Mouse (Mus musculus) left cerebral cortex, adult 18-20 months (tissue): ENCODE measurements around the gene Adamtsl1. TPM values are rescaled to one million over a fixed set of nuclear protein-coding genes. Genes with fewer than 3 reads are reported as not detected.

Source experiments
- DNase-seq, 2 experiments: peaks; one replicate each; pipeline ENCODE4 v3.0.0; 2021 to 2022; ENCODE audit warnings: low spot score in 2 of 2, mixed read lengths in 1 of 2
- total RNA-seq, 2 experiments: library from RNA; stranded (reverse); gene quantifications; 2 replicates each; pipeline ENCODE4 v1.2.3; 2021

Adamtsl1 gene
- total RNA-seq, 2 experiments from 2014 or later: 3.4 to 3.6 TPM

DNA sequence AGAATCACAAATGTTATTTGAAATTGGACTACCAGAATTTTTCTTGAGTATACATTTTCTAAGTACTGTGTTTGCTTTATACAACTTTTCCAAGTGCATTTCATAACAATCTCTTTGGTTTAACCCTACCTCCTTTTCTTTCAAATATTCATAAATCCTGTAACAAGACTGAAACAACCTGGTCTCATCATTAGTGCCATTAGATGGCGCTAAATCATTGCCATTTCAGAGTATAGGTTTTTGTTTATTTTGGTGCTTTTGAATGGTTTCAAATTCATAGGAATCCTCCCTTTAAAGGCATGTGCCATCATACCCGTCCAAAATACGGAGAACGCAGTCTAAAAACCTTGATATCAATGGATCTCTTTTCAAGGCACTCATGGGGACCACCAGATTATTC, 270.5 kb downstream of the Adamtsl1 start:
- DNase-seq: no peak

DNA sequence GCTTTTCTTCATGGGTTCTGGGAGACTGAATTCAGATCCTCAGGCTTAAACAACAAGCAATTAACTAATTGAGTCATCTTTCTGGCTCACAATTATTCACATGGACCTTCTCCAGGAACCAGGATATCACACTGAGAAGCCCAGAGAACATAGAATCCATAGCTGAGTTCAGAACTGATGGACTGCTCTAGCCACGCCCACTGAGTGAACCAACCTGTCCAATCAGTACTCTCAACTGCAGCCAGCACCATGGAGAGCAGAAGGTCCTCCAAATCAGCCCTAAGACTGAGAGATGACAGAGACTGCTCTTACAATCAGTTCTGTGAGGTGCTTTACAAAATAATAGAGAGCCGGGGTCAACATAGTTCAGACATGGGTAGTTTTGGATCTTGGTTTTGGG, 276.3 kb downstream of the Adamtsl1 start:
- DNase-seq: no peak

DNA sequence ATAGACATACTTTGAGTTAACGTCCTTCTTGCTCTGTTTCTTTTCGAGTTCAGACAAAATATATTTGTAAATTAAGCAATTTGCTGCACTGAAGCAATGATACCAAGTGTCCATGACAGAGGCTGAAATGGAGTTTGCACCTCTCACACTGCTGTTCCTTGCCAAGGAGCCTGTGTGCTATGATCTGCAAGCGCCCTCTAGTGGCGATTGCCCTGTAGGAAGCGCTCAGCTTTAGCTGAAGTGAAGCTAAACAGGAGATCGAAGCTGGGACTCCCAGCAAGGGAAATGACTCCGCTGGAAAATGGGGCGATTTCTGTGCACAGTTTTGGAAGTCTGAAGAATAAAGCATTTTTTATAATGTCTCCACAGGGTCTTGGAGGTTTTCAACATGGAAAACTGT, 287.8 kb downstream of the Adamtsl1 start:
- DNase-seq: peak; percentile 79 to 81

DNA sequence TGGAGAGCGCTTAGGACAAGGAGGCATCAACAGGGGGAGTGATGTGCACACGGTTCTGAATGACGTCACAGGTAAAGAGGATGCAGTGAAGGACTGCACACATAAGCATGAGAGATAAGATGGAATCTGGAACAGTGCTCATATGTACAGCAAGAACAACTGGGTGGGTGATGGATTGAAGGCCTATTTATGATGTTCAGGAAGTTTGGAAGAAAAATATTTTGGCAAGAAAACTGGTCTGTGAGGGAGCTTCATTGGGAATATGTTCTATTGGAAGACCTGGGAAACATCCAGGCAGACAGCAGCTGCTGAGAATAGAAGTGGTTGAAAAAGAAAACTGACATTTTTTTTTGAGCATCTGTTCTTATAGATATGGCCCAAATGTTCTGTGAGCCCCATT, 300.4 kb downstream of the Adamtsl1 start:
- peak; percentile 15 to 17 for DNase-seq

DNA sequence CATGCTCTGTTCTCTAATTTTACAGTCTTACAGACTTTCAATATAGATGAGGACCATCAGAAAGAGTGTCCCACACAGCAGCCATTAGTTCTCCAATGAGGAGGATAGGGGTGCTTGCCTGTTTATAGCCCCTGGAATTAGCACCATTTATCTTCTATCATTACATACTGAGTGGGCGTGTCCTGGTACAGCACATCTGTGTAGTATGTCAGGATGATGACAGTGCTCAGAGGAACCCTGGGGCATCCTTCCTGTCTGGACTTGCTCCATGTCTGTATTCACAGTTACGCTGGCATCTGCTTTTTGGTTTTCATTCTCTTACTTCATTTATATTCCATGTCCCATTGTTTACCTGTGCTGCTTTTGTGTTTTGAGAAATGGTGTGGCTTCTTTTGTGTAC, 304.5 kb downstream of the Adamtsl1 start:
- no peak for DNase-seq

DNA sequence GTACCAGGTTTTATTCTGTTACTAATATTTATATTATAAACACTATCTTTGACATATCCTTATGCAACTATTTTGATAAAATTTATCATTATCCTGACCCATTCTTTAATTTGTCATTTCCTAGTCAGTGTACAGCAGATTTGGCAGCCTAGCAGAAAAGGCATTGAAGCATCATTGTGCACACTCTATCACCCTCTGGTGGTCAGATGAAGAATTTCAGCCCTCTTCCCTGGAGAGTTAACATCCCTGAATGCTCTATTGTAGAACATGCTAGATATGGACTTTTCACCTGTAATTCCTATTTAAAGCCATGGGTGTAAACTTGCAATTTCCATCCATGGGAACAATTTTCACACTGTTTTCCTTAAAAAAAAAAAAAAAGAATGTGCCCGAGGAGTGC, 305.2 kb downstream of the Adamtsl1 start:
- peak; percentile 58 to 72 for DNase-seq

DNA sequence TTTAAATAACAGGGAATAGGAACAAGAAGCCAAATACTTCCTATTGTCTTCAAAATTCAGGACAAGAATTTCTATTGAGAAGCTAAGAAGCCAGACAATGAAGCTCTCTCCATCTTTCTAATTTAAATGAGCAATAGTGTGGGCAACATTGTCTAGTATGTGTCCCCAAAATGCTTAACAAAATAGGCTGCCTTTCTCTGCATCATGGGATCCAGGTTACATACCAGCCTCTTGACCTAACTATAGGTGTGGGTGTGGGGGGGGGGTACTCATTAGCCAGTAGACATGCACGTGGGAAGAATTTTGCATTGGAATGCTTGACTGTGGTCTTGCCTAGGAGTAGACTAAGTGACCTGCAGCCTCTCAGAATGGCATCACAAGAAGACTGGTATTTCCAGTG, 305.9 kb downstream of the Adamtsl1 start:
- no peak for DNase-seq

DNA sequence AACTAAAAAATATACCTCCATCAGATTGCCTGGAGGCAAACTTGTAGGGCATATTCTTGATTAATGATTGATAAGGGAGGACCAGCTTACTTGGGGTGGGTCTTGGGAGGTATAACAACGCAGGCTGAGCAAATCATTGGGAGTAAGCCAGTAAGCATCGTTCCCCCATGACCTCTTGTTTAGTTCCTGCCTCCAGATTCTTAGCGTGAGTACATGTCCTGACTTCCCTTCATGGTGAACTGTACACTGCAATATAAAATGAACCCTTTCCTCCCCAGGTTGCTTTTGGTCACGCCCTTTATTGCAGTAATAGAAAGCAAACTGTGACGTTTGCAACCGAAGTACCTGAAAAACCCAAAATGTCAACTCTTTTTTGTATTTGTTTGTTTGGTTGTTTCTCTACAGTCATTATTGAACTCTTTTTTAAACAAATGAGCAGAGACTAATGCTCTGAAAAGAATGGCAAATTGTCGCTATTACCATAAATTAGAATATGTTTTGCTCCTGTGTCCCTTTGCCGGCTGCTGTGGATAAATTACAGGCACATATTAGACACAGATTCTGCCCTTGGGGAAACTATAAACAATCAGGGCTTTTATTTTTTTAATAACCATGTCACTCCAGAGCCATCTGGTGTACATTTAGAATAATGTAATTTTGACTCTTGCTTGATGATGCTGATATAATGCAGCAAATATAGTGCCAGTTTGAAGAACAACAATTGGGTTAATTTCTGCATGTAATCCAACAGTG, 310.2 kb downstream of the Adamtsl1 start:
- DNase-seq: no peak

DNA sequence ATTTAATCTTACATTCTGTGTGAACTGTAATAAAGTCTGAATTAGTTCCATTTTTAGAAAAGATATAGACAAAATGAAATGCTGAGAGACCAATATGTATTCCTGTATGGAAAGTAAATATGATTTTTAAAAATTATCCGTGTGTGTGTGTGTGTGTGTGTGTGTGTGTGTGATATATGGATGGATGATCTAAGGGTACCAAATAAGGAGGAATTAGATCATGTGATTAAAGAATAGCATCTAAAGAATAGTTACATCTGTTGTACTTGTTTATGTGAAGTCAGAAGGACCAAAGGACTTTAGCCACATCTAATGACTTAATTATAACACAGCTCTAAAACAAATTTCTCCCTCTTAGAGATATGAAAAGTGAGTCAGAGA, 310.7 kb downstream of the Adamtsl1 start:
- no peak for DNase-seq

DNA sequence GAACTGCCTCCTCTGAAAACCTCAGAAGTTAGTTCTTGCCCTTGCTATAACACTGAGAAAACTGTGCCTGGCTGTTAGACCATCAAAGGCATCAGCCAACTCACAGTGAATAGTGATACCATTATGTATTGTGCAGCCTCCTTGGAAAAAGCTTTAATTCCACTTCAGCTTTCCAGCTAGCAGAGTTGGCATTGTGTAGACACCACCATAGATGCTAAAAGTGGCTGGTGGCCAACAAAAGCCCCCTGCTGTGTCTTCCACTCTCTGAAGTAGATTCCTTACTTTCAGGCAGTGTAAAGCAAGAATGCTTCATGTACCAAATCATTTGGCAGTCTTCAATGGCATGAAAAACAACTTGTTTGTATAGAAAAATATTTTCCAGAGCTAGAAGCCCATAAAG, 323.1 kb downstream of the Adamtsl1 start:
- no peak for DNase-seq

DNA sequence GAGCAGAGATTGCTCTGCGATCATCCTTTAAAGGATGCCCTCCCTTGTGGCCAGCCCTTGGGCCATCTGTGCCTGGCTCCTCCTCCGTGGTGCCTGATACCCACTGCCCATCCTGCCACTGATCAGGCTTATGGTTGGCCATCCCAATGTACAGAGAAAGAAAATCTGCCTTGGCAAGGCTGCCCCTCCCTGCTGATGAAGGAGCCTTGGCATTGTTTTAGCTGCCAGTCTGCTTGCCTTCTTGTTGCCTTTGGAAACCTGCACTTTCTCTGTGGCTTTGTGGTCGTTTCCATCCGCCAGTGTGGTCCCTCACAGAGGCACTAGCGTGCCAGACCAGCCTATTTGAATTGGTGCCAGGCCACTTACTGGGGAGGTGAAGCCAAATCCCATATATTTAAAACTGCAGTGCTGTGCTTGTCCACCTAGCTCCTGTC, 323.6 kb downstream of the Adamtsl1 start:
- DNase-seq: no peak

DNA sequence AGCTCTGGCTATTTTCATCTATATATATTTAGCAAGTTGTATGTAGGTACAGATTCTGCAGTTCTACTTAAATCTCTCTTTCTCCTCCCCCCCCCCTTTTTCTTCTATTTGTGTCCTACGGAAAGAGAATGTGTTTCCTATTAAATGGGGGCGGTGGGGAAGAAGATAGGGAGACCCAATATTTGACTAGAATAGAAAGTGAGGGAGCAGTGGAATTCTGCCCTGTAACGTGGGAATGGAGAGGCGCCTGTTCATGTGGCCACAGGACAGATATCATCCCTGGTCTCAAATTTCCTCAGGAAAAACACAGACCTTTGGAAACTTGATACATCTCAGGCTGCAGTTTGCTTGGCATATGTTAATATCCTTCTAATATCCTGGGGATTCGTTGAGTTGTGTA, 324.1 kb downstream of the Adamtsl1 start:
- DNase-seq: no peak

DNA sequence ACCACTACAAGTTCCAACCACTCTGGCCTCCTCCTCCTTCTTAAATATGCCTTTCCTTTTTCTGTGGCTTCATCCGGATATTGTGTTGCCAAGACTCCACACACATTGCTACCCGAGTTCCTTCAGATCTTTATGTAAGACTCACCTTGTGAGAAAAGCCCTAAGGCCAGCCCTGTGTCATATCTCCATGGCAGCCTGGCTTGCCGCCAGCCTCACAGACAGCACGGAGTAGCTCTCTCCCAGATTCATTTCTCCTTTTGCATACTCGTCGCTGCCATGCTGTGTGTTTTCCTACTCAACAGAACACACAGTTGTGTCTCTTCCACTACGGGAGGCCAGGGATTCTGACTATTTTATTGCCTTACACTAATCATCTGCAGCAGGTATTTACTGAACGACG, 328.1 kb downstream of the Adamtsl1 start:
- peak; percentile 10 to 19 for DNase-seq

DNA sequence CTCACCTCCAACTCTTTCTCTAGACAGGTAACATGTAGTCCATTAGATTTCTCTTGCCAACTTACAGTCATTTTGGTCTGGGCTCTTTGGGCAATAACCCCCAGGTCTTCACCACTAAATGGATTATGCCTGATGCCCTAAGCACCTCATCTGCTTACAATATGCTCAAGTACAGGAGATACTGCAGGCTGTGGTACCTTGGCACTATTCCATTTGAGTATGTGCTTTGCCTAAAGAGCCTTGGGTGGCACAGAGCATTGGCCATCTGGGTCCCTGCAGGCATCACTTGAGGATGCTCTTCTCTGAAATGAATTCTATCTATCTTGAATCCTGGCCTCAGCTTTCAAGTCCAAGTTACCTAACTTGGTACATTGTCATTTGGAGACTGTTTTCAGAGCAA, 330.4 kb downstream of the Adamtsl1 start:
- no peak for DNase-seq

DNA sequence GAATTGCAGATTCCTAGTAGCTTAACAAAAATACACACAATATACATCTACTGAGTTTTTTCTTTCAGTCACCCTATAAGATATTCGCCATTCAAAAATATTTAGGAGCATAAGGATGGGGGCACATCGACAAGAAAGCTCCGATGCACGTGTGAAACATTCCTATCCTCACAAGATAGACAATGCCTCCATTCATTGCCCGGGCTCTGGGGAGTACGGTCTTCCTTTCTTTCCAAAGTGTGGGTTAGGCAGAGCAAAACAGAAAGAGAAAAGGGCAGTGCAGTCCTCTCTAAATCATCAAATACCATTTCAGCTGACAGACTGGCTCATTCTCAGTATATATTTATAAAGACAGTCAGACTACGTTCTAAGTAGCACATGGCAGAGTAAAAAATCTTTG, 332.0 kb downstream of the Adamtsl1 start:
- no peak for DNase-seq

DNA sequence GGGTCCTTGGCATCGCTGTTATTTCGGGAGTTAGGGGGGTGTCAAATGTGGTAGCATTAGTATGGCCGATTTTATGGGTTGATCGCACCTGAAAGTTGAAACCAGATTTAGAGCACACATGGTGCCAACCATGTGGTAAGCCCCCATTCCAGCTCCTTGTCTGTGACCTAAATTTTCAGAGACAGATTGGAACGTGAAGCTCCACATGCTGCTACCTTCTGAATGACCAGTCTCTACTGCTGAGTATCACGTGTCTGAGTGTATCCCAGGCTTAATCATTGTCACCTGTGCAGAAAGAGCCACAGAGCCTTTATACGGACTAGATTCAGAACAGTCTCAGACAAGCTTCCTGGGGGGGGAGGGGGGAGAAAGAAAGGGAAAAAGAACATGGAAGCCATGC, 339.4 kb downstream of the Adamtsl1 start:
- DNase-seq: no peak

DNA sequence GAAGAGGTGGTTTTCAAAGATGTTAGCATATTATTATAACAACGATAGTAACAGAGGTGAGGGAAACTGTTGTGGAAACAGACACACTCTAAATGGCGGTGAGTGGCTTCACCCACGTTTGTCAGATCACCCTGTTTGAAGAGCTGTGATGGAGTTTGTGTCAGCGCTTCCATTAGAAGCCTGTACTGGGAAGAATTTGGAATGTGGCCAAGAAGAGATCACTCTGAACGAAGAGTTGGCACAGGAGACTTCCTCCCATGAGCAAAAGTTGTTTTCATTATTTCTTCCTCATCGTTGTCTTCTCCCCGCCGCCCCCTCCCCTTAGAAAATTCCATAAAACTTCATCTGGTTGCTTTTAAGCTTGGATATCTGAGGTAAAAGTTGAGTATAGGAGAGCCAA, 340.5 kb downstream of the Adamtsl1 start:
- no peak for DNase-seq

DNA sequence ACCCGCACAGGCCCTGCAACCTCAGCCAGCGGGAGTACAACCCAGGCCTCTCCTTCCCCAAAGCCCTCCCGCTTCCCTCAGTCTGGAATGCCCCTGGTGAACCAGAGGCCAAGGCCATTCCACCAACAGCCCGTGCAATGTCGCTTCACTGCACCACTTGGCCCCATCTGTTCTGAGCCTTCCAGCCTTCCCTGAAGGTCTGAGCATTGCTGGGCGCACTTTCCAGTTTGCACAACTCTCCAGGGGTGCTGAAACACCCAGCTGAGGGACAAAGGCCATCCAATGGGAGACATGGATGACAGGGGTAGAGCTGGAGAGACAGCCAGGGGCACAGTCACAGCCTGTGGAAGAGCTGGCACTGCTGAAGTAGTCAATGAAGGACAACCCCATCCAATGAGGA, 365.4 kb downstream of the Adamtsl1 start:
- DNase-seq: no peak

DNA sequence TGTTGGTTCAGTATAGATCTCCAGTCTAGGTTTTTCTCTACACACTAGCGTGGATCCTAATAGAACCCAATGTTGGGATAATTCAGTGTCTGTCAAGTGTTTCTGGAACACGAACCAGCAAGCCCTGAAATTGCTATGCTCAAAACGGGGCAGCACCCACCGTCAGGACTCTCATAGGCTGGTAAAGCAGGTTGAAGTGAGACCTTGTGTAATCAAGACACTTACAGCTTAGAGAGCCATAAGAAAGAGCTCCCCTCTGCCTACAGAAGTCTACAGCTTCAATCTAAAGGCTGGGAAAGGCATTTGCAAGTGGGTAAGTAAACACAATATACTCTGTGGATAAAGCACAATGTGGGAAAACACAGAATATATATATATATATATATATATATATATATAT, 367.3 kb downstream of the Adamtsl1 start:
- no peak for DNase-seq

DNA sequence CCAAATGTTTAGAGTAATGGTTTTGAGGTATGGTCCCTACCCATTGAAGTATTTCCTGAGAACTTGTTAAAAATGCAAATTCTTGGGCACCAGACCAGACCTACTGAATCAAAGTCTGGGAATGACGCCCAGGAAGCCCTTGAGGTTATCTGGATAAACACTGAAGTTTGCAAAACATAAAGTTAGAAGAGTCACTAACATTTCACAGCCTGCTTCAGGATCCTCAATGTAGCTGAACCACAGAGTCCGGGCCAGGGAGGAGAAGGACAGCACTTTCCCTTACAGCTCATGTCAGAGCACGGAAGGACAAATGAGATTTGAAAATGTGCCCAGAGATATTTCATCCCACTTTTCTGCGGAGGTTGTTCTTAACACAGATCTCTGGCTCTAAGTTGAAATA, 370.1 kb downstream of the Adamtsl1 start:
- DNase-seq: no peak

DNA sequence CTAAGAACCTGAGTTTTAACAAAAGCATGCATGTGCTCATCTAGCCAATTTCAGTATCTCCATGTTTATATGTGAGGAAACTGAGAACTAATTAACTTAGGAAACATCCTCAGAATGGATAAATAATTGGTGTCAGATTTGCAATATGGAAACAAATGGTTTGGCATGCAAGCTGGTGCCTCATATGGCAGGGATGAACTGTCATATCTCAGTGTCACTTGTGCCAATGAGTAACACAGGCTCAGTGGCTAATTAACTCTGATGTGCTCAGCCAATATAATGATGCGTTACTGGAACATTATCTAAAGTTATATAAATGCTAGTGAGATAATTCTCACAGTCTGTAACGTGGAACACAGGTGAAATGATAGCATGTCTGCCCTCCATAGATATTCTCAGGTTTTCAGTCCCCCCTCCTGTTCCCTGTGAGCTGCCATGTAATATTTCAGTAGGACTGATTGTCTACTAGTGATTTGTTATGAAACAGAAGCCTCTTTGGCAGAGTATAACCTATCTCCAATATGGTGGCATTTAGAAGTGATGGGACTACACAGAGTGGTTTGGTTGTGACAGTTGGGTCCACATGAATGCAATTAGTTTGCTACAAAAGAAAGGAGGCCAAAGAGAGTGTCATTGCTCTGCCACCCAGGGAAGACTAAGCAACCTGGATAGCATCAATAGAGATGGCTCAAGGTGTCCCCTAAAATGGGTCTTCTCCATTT, 376.1 kb downstream of the Adamtsl1 start:
- no peak for DNase-seq

DNA sequence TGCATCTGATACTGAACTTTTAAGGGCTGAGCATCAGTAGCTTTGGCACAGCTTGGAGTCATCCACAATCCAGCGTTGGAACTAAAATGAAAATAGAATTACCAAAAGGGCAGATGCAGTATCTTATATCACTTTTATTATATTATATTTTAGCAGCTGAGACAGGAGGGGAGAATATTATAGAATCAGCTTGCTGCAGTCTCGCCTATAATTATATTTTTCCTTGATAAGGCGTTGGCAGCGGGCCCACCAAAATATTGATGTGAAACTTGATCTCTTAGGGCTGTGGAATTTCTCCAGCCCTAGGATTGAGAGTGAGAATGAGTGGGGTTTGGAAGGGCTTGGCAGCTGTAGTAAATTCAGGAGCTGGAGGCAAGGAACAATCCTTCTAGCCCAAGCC, 387.3 kb downstream of the Adamtsl1 start:
- no peak for DNase-seq

DNA sequence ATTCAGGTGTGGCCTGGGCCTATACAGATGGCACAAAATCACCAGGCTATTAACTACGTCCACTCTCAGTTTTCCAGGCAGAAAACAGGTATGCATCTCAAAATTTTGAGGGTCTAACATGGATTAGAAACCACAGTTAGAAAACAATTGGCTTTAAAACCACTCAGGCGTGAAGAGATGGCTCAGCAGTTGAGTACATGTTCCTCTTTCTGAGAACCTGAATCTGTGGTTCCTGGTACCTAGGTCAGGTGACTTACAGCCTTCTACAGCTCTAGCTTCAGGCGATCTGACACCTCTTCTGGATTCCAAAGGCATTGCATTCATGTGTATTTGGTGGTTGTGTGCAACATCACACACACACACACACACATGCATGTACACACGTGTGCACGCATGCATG, 390.2 kb downstream of the Adamtsl1 start:
- no peak for DNase-seq
